Mouse (Mus musculus): ENCODE measurements around the gene Mcm5. TPM values are rescaled to one million over a fixed set of nuclear protein-coding genes. Genes with fewer than 3 reads are reported as not detected.

Gene Mcm5
- polyA plus RNA-seq, 2 experiments, result 125 to 159 TPM

DNA sequence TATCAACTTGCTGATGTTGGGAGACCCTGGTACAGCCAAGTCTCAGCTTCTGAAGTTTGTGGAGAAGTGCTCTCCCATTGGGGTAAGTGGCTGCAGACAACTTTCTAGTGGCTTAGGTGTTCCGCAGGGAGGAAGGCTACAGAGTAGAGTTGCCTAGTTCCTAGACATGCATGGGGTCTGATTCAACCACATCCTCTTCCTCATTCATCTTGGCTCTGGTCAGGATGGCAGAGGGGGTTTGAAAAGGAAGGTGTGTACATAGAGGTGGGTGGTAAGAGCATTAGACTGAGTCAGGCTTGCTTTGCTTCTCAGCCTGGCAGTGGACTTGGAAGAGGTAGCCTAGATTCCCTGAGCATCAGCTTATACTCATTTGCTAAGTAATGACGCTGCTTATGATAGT, 9.9 kb downstream of the Mcm5 start:
- TF ChIP-seq POLR2A (IDR thresholded peaks at IDR 0.05; ENCODE audit: borderline replicate concordance, extremely low read depth, insufficient read depth, insufficient read length), result no peak
- ATAC-seq (ENCODE audit: low FRiP score, low read depth) (no peak), DNase-seq (ENCODE audit: low spot score) (no peak)
- no peak overlapping the region for H3K27ac ChIP-seq (replicated peaks; ENCODE audit: low read depth, low read length)
- no peak overlapping the region for H3K4me3 ChIP-seq (replicated peaks; ENCODE audit: low read length)
- H3K9me3 ChIP-seq (ENCODE audit: control insufficient read depth, low read length), result no peaks in the 10 kb centered on the region
- H3K27me3 ChIP-seq (ENCODE audit: control insufficient read depth, insufficient read depth, low read length), result no peaks in the 10 kb centered on the region
- no peaks in the 10 kb centered on the region for H3K4me1 ChIP-seq (ENCODE audit: control insufficient read depth, insufficient read depth, low read length)
- WGBS, result 97% methylated on average over 2 of the region's 2 CpGs
- peaks cover 96% of the 10 kb centered on the region for H3K36me3 ChIP-seq (ENCODE audit: control insufficient read depth, insufficient read depth, low read length)
- no peak overlapping the region for H3K9ac ChIP-seq (ENCODE audit: low read depth, low read length, severe bottlenecking)
- H3K4me2 ChIP-seq (replicated peaks; ENCODE audit: low read depth, low read length, severe bottlenecking), result no peak overlapping the region

DNA sequence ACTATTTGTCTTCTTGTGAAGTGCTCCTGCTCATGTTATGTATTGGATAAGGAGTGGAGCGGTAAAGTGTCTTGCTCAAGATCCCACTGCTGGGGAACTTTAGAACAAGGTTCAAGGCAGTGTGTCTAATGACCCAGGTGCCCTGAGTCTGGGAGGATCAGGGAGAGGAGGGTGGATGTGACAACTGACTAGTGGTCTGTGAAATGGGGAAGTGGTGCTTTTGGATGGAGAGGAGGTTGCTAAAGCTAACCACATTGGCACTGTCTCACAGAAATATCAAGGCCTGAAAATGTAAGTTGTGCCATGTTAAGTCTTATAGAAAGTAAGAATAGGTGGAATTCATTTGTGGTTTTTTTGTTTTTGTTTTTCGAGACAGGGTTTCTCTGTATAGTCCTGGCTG, 10.4 kb downstream of the Mcm5 start:
- Histone ChIP-seq H3K9ac (ENCODE audit: low read depth, low read length, severe bottlenecking) (no peak overlapping the region), H3K4me1 (ENCODE audit: control insufficient read depth, insufficient read depth, low read length) (no peaks in the 10 kb centered on the region)
- no peak for ATAC-seq (ENCODE audit: low FRiP score, low read depth)

DNA sequence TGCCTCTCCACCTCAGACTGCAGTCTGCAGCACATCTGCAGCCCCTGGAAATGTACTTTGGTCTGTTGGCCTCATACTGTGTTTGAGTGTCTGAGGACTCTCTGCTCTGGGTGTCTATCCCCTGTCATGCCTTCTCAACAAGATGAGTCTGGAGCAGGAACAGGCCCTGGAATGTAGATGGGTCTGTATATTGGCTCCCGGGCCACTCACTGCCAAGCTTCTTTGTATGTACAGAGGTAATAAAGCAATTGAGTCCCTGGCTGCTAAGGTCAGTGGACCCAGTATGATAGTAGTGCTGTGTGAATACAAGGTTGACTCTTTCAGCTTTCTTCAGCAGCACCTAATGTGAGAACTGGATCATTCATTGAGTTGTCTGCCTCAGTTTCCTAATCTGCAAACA, 18.0 kb downstream of the Mcm5 start:
- no peak for ATAC-seq (ENCODE audit: low FRiP score, low read depth)
- H3K4me3 ChIP-seq (replicated peaks; ENCODE audit: low read length), result no peak overlapping the region
- H3K36me3 ChIP-seq (ENCODE audit: control insufficient read depth, insufficient read depth, low read length), result peaks cover 76% of the 10 kb centered on the region
- TF ChIP-seq POLR2A (IDR thresholded peaks at IDR 0.05; ENCODE audit: borderline replicate concordance, extremely low read depth, insufficient read depth, insufficient read length), result no peak
- no peak for DNase-seq (ENCODE audit: low spot score)
- no peaks in the 10 kb centered on the region for H3K27me3 ChIP-seq (ENCODE audit: control insufficient read depth, insufficient read depth, low read length)
- no peak overlapping the region for H3K9ac ChIP-seq (ENCODE audit: low read depth, low read length, severe bottlenecking)
- no peak overlapping the region for H3K4me2 ChIP-seq (replicated peaks; ENCODE audit: low read depth, low read length, severe bottlenecking)
- no peaks in the 10 kb centered on the region for H3K9me3 ChIP-seq (ENCODE audit: control insufficient read depth, low read length)
- H3K27ac ChIP-seq (replicated peaks; ENCODE audit: low read depth, low read length), result no peak overlapping the region
- no peaks in the 10 kb centered on the region for H3K4me1 ChIP-seq (ENCODE audit: control insufficient read depth, insufficient read depth, low read length)
- WGBS, result 75% methylated on average over 1 of the region's 1 CpGs

More for the DNA sequence above, 10.4 kb downstream of the Mcm5 start:
- Histone ChIP-seq H3K4me3 (replicated peaks; ENCODE audit: low read length) (no peak overlapping the region), H3K9me3 (ENCODE audit: control insufficient read depth, low read length) (no peaks in the 10 kb centered on the region), H3K27me3 (ENCODE audit: control insufficient read depth, insufficient read depth, low read length) (no peaks in the 10 kb centered on the region), H3K36me3 (ENCODE audit: control insufficient read depth, insufficient read depth, low read length) (peaks cover 96% of the 10 kb centered on the region), H3K4me2 (replicated peaks; ENCODE audit: low read depth, low read length, severe bottlenecking) (no peak overlapping the region), H3K27ac (replicated peaks; ENCODE audit: low read depth, low read length) (no peak overlapping the region)
- no peak for DNase-seq (ENCODE audit: low spot score)
- no peak for TF ChIP-seq POLR2A (IDR thresholded peaks at IDR 0.05; ENCODE audit: borderline replicate concordance, extremely low read depth, insufficient read depth, insufficient read length)
- 88% methylated on average over 2 of the region's 2 CpGs for WGBS

DNA sequence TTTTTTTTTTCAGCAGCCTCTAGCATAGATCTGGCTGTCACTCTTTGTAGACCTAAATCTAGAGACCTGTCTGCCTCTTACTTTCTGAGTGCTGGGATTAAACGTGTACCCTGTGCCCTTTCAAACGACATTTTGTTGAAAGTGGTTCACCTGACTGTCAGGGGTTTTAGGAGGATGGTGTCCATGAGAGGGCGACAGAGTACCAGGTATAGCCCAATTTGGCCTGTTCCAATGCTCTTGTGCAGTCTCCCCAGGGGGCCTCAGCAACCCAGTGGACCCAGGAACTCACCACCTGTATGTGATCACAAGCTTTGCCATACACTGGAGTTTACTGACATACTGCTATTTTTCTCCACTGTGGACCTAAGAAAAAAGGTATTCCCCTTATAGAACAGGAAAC, 23.1 kb downstream of the Mcm5 start:
- Histone ChIP-seq H3K4me3 (replicated peaks; ENCODE audit: low read length) (no peak overlapping the region), H3K27ac (replicated peaks; ENCODE audit: low read depth, low read length) (no peak overlapping the region), H3K9me3 (ENCODE audit: control insufficient read depth, low read length) (no peaks in the 10 kb centered on the region), H3K4me2 (replicated peaks; ENCODE audit: low read depth, low read length, severe bottlenecking) (no peak overlapping the region), H3K27me3 (ENCODE audit: control insufficient read depth, insufficient read depth, low read length) (no peaks in the 10 kb centered on the region), H3K4me1 (ENCODE audit: control insufficient read depth, insufficient read depth, low read length) (no peaks in the 10 kb centered on the region), H3K36me3 (ENCODE audit: control insufficient read depth, insufficient read depth, low read length) (peaks cover 27% of the 10 kb centered on the region), H3K9ac (ENCODE audit: low read depth, low read length, severe bottlenecking) (no peak overlapping the region)
- no peak for TF ChIP-seq POLR2A (IDR thresholded peaks at IDR 0.05; ENCODE audit: borderline replicate concordance, extremely low read depth, insufficient read depth, insufficient read length)
- peak; percentile 33 for DNase-seq (ENCODE audit: low spot score)
- WGBS, result 15% methylated on average over 3 of the region's 3 CpGs
- no peak for ATAC-seq (ENCODE audit: low FRiP score, low read depth)

DNA sequence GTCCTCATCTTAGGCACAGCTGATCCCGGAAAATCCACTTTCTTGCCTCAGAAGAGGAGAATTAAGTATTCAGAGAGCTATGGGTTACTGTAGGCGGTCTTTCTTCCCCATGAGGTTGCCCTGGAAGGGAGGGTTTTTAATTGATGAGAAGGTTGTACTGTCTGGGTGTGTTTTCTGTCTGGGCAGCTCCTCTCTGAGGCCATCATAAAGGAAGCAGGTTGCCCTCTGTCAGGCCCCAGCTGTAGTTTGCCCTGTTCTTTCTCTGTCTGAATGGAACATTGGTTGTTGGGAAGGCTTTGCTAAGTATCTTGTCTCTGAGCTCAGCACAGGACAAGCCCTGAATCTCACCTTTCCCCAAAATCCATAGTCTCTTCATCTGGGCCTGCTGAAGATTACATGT, 24.0 kb downstream of the Mcm5 start:
- Histone ChIP-seq H3K27ac (replicated peaks; ENCODE audit: low read depth, low read length) (no peak overlapping the region), H3K9ac (ENCODE audit: low read depth, low read length, severe bottlenecking) (no peak overlapping the region)
- 81% methylated on average over 2 of the region's 2 CpGs for WGBS

More for the DNA sequence above, 24.0 kb downstream of the Mcm5 start:
- no peaks in the 10 kb centered on the region for H3K4me1 ChIP-seq (ENCODE audit: control insufficient read depth, insufficient read depth, low read length)
- no peak overlapping the region for H3K4me3 ChIP-seq (replicated peaks; ENCODE audit: low read length)
- no peak overlapping the region for H3K4me2 ChIP-seq (replicated peaks; ENCODE audit: low read depth, low read length, severe bottlenecking)
- TF ChIP-seq POLR2A (IDR thresholded peaks at IDR 0.05; ENCODE audit: borderline replicate concordance, extremely low read depth, insufficient read depth, insufficient read length), result no peak
- H3K9me3 ChIP-seq (ENCODE audit: control insufficient read depth, low read length), result no peaks in the 10 kb centered on the region
- DNase-seq (ENCODE audit: low spot score) (no peak), ATAC-seq (ENCODE audit: low FRiP score, low read depth) (no peak)
- no peaks in the 10 kb centered on the region for H3K27me3 ChIP-seq (ENCODE audit: control insufficient read depth, insufficient read depth, low read length)
- peaks cover 20% of the 10 kb centered on the region for H3K36me3 ChIP-seq (ENCODE audit: control insufficient read depth, insufficient read depth, low read length)

All from limb, embryonic 14.5 days (tissue).